Mouse (Mus musculus) stomach, postnatal 0 days (tissue): ENCODE data around the gene Camkk2.

Source experiments
- CTCF ChIP-seq: IDR thresholded peaks from 2 replicates; pipeline ENCODE4 v1.5.1; 2016; ENCODE audit warnings: antibody characterized with exemption, low read depth, mild to moderate bottlenecking, moderate library complexity
- EP300 ChIP-seq: optimal IDR thresholded peaks from 2 replicates; pipeline ENCODE3; 2016; ENCODE audit warnings: antibody characterized with exemption

- TF ChIP-seq EP300: no peak
- TF ChIP-seq CTCF: no peak
Measured at GRCm38 (mm10) chr5:122824450-122824849, 45.2 kb upstream of the Camkk2 start.
